Comparison of ENCODE assay signal across 12 mouse cellular contexts in the genomic region with DNA sequence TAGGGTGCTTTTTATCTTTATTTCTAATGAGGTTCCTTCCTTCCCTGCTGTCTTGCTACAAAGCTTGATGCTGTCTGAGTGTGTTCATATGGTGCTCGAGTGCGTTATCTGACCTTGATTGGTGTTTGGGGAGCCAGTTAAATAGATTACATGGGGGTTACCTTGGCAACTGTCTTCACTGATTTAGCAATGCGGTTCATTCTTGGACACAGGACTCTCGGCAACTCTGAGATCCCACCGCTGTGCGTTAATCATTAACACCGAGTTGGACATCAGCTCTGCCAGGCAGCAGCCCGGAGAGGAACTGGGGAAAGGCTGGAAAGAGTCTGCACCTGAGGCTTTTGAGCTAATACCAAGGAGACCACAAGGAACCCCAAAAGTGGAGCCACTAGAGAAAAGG.
A peak's percentile ranks its signal among the peaks of the same experiment; 100 is the strongest.
DNase-seq lines count a peak whose midpoint lies in the region; ATAC-seq lines count a peak whose summit lies in the region.
"Had no signal": no experiment of that assay in that cellular context is flagged by ENCODE, and none has a peak within 500 bp of the region (broad histone marks: within the 10 kb centered on the region; RNA-seq: fewer than 3 reads in every experiment).

No protein-coding gene starts in this region.

- no peak overlapping the region for H3K9ac ChIP-seq in neural tube, embryonic 11.5 days (ENCODE audit: low read length)
- no peak overlapping the region for H3K9ac ChIP-seq in intestine, embryonic 15.5 days
- H3K9ac ChIP-seq in liver, embryonic 16.5 days (ENCODE audit: low read depth, low read length), result no peak overlapping the region

- H3K36me3 ChIP-seq in neural tube, embryonic 11.5 days (ENCODE audit: control insufficient read depth, insufficient read depth, low read length), result no peaks in the 10 kb centered on the region
- no peaks in the 10 kb centered on the region for H3K36me3 ChIP-seq in intestine, embryonic 15.5 days
- H3K36me3 ChIP-seq in liver, embryonic 16.5 days (ENCODE audit: control insufficient read depth, insufficient read depth), result no peaks in the 10 kb centered on the region
- no peaks in the 10 kb centered on the region for H3K36me3 ChIP-seq in limb, embryonic 10.5 days

- no peak overlapping the region for H3K4me3 ChIP-seq in neural tube, embryonic 11.5 days (ENCODE audit: low read depth, low read length)
- H3K4me3 ChIP-seq in intestine, embryonic 15.5 days (replicated peaks), result no peak overlapping the region
- H3K4me3 ChIP-seq in liver, embryonic 16.5 days (ENCODE audit: low read depth, low read length), result no peak overlapping the region
- no peak overlapping the region for H3K4me3 ChIP-seq in limb, embryonic 10.5 days

- H3K4me1 ChIP-seq in neural tube, embryonic 11.5 days (ENCODE audit: control insufficient read depth, insufficient read depth, low read length), result no peaks in the 10 kb centered on the region
- H3K4me1 ChIP-seq in intestine, embryonic 15.5 days (replicated peaks), result no peaks in the 10 kb centered on the region
- H3K4me1 ChIP-seq in liver, embryonic 16.5 days (ENCODE audit: control insufficient read depth, low read depth, low read length), result no peaks in the 10 kb centered on the region
- H3K4me1 ChIP-seq in limb, embryonic 10.5 days, result no peaks in the 10 kb centered on the region

- H3K27me3 ChIP-seq in neural tube, embryonic 11.5 days (ENCODE audit: control insufficient read depth, insufficient read depth, low read length), result no peaks in the 10 kb centered on the region
- no peaks in the 10 kb centered on the region for H3K27me3 ChIP-seq in intestine, embryonic 15.5 days (replicated peaks)
- no peaks in the 10 kb centered on the region for H3K27me3 ChIP-seq in liver, embryonic 16.5 days (ENCODE audit: control insufficient read depth, insufficient read depth, low read depth, low read length)
- peaks cover 35% of the 10 kb centered on the region for H3K27me3 ChIP-seq in limb, embryonic 10.5 days (ENCODE audit: low read depth, poor library complexity, severe bottlenecking)

- H3K9me3 ChIP-seq in neural tube, embryonic 11.5 days (ENCODE audit: control insufficient read depth, low read length), result no peaks in the 10 kb centered on the region
- H3K9me3 ChIP-seq in intestine, embryonic 15.5 days, result no peaks in the 10 kb centered on the region
- H3K9me3 ChIP-seq in liver, embryonic 16.5 days (replicated peaks; ENCODE audit: control insufficient read depth, low read length), result no peaks in the 10 kb centered on the region
- no peaks in the 10 kb centered on the region for H3K9me3 ChIP-seq in limb, embryonic 10.5 days (replicated peaks)

- DNase-seq in neural tube, embryonic 11.5 days (ENCODE audit: low spot score), result peak; percentile 16
- no peak for DNase-seq in neural tube, embryonic 10.5 days (ENCODE audit: extremely low spot score, low spot score)
- peak; percentile 63 for DNase-seq in yolk sac, embryonic 10.5 days (ENCODE audit: low spot score)
- DNase-seq in heart, adult 11 months, result no peak
- DNase-seq in right cerebral cortex, postnatal 36 days (ENCODE audit: low spot score in 2 of 2), result no peak
- DNase-seq in limb, embryonic 10.5 days (ENCODE audit: low spot score), result no peak
- DNase-seq: cerebellum, adult 9-10 months; gastrocnemius, postnatal 36 days; layer of hippocampus, postnatal 36 days; thymus, postnatal 25 days had no signal

- H3K4me2 ChIP-seq in neural tube, embryonic 11.5 days (ENCODE audit: low read depth), result no peak overlapping the region
- H3K4me2 ChIP-seq in intestine, embryonic 15.5 days (replicated peaks), result no peak overlapping the region
- H3K4me2 ChIP-seq in liver, embryonic 16.5 days (ENCODE audit: low read depth, low read length), result no peak overlapping the region

- no peak overlapping the region for H3K27ac ChIP-seq in neural tube, embryonic 11.5 days (ENCODE audit: low read depth, low read length)
- H3K27ac ChIP-seq in intestine, embryonic 15.5 days, result no peak overlapping the region
- no peak overlapping the region for H3K27ac ChIP-seq in liver, embryonic 16.5 days (ENCODE audit: low read length)
- no peak overlapping the region for H3K27ac ChIP-seq in limb, embryonic 10.5 days

- WGBS in neural tube, embryonic 11.5 days, result 49% methylated on average over 8 of the region's 8 CpGs
- 37% methylated on average over 8 of the region's 8 CpGs for WGBS in intestine, embryonic 15.5 days
- WGBS in liver, embryonic 16.5 days (ENCODE audit: insufficient replicate concordance), result 60% methylated on average over 8 of the region's 8 CpGs
- WGBS in limb, embryonic 10.5 days, result 68% methylated on average over 8 of the region's 8 CpGs

- ATAC-seq in neural tube, embryonic 11.5 days (ENCODE audit: insufficient read depth, low FRiP score, low TSS enrichment), result peak; percentile 55; the same call in 1 of the 2 replicates
- peak; percentile 94 for ATAC-seq in intestine, embryonic 15.5 days
- peak; percentile 71 for ATAC-seq in liver, embryonic 16.5 days (ENCODE audit: low read depth)

Comparison
In these comparisons a context has a peak if more than half of its experiments do, and no peak if none do; other contexts are left out.
1. DNase-seq: peak in neural tube, embryonic 11.5 days (single experiment) and yolk sac, embryonic 10.5 days (single experiment); none in neural tube, embryonic 10.5 days (single experiment), heart, adult 11 months (single experiment), right cerebral cortex, postnatal 36 days (0 of 2) and limb, embryonic 10.5 days (single experiment).
2. Peak in every context shown above with its lines, with median percentiles within 50 percentile points of each other: ATAC-seq.